Mouse (Mus musculus): ENCODE measurements around the gene Catsper3. TPM values are rescaled to one million over a fixed set of nuclear protein-coding genes. Genes with fewer than 3 reads are reported as not detected.

Gene Catsper3
- polyA plus RNA-seq, 1 experiment = 0.51 TPM

GRCm38 (mm10) chr13:55774352-55774751 is 10.0 kb upstream of the Catsper3 start:
- 85% methylated on average over 7 of the region's 7 CpGs for WGBS

GRCm38 (mm10) chr13:55775056-55775455 is 9.3 kb upstream of the Catsper3 start:
- no peak for TF ChIP-seq CTCF (IDR thresholded peaks at IDR 0.05; ENCODE audit: borderline replicate concordance, insufficient read depth, low read depth, low read length)
- no peak for TF ChIP-seq POLR2A (IDR thresholded peaks at IDR 0.05; ENCODE audit: borderline replicate concordance, insufficient read depth, low read length)
- DNase-seq = no peak
- Histone ChIP-seq H3K27me3 (ENCODE audit: control insufficient read depth, insufficient read depth, low read length) (no peaks in the 10 kb centered on the region), H3K4me3 (replicated peaks; ENCODE audit: insufficient read depth, low read depth, low read length) (no peak overlapping the region), H3K4me1 (ENCODE audit: control insufficient read depth, insufficient read depth, low read length) (no peaks in the 10 kb centered on the region), H3K27ac (ENCODE audit: insufficient read depth, low read length) (no peak overlapping the region)
- WGBS = 75% methylated on average over 11 of the region's 11 CpGs

More at GRCm38 (mm10) chr13:55774352-55774751, 10.0 kb upstream of the Catsper3 start:
- H3K27me3 ChIP-seq (ENCODE audit: control insufficient read depth, insufficient read depth, low read length) = no peaks in the 10 kb centered on the region
- DNase-seq = no peak
- H3K27ac ChIP-seq (ENCODE audit: insufficient read depth, low read length) = no peak overlapping the region
- TF ChIP-seq POLR2A (IDR thresholded peaks at IDR 0.05; ENCODE audit: borderline replicate concordance, insufficient read depth, low read length) (no peak), CTCF (IDR thresholded peaks at IDR 0.05; ENCODE audit: borderline replicate concordance, insufficient read depth, low read depth, low read length) (no peak)
- H3K4me3 ChIP-seq (replicated peaks; ENCODE audit: insufficient read depth, low read depth, low read length) = no peak overlapping the region
- H3K4me1 ChIP-seq (ENCODE audit: control insufficient read depth, insufficient read depth, low read length) = no peaks in the 10 kb centered on the region

DNA sequence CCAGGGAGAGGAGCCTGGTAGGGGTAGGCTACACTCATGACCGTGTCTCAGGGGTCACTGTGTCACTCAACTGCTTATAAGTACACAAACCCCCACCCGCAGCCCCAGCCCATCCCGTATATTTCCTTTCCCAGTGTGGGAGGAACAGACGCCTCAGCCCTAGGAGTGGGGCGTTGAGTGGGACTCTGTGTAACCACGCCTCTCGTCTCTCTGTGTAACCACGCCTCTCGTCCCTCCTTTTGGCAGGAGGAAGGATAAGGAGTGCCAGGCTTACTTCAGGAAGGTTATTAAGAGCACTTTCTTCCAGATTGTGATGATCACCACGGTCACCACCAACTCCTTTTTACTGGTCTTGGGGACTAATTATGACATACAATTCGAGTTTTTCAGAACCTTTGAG is 1.8 kb downstream of the Catsper3 start:
- no peak for DNase-seq
- Histone ChIP-seq H3K4me3 (replicated peaks; ENCODE audit: insufficient read depth, low read depth, low read length) (no peak overlapping the region), H3K27ac (ENCODE audit: insufficient read depth, low read length) (no peak overlapping the region), H3K4me1 (ENCODE audit: control insufficient read depth, insufficient read depth, low read length) (no peaks in the 10 kb centered on the region; the same call in 1 of the 2 replicates), H3K27me3 (ENCODE audit: control insufficient read depth, insufficient read depth, low read length) (no peaks in the 10 kb centered on the region; the same call in 1 of the 2 replicates)
- TF ChIP-seq CTCF (IDR thresholded peaks at IDR 0.05; ENCODE audit: borderline replicate concordance, insufficient read depth, low read depth, low read length) (no peak), POLR2A (IDR thresholded peaks at IDR 0.05; ENCODE audit: borderline replicate concordance, insufficient read depth, low read length) (no peak)
- 59% methylated on average over 11 of the region's 11 CpGs for WGBS

DNA sequence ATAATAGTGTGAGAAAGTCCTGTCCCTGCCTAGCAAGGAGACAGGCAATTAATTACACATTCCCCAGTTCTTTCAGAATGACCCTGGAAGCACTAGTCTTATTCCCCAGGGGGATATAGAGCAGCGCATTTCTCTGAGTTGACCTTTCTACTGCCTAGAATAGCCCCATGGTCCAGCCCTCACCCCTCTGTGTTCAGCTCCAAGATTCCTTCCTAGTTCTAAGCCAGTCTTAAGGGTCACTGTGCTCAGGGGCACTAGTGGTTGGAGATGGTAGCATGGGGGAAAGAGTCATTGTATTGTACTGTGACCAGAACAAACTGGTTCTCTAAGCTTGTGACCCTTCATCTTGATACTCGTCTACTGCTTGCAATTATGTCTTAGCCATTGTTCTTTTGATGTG is 16.9 kb downstream of the Catsper3 start:
- H3K4me3 ChIP-seq (replicated peaks; ENCODE audit: insufficient read depth, low read depth, low read length) = no peak overlapping the region
- 60% methylated on average over 2 of the region's 2 CpGs for WGBS
- H3K27ac ChIP-seq (ENCODE audit: insufficient read depth, low read length) = no peak overlapping the region
- H3K27me3 ChIP-seq (ENCODE audit: control insufficient read depth, insufficient read depth, low read length) = no peaks in the 10 kb centered on the region
- no peaks in the 10 kb centered on the region for H3K4me1 ChIP-seq (ENCODE audit: control insufficient read depth, insufficient read depth, low read length)
- DNase-seq = no peak
- TF ChIP-seq POLR2A (IDR thresholded peaks at IDR 0.05; ENCODE audit: borderline replicate concordance, insufficient read depth, low read length) = no peak
- TF ChIP-seq CTCF (IDR thresholded peaks at IDR 0.05; ENCODE audit: borderline replicate concordance, insufficient read depth, low read depth, low read length) = no peak

GRCm38 (mm10) chr13:55803973-55804372 is 19.6 kb downstream of the Catsper3 start:
- TF ChIP-seq POLR2A (IDR thresholded peaks at IDR 0.05; ENCODE audit: borderline replicate concordance, insufficient read depth, low read length) = no peak
- no peak for TF ChIP-seq CTCF (IDR thresholded peaks at IDR 0.05; ENCODE audit: borderline replicate concordance, insufficient read depth, low read depth, low read length)
- Histone ChIP-seq H3K27ac (ENCODE audit: insufficient read depth, low read length) (no peak overlapping the region), H3K27me3 (ENCODE audit: control insufficient read depth, insufficient read depth, low read length) (no peaks in the 10 kb centered on the region), H3K4me1 (ENCODE audit: control insufficient read depth, insufficient read depth, low read length) (no peaks in the 10 kb centered on the region), H3K4me3 (replicated peaks; ENCODE audit: insufficient read depth, low read depth, low read length) (no peak overlapping the region)
- 94% methylated on average over 1 of the region's 1 CpGs for WGBS
- no peak for DNase-seq

DNA sequence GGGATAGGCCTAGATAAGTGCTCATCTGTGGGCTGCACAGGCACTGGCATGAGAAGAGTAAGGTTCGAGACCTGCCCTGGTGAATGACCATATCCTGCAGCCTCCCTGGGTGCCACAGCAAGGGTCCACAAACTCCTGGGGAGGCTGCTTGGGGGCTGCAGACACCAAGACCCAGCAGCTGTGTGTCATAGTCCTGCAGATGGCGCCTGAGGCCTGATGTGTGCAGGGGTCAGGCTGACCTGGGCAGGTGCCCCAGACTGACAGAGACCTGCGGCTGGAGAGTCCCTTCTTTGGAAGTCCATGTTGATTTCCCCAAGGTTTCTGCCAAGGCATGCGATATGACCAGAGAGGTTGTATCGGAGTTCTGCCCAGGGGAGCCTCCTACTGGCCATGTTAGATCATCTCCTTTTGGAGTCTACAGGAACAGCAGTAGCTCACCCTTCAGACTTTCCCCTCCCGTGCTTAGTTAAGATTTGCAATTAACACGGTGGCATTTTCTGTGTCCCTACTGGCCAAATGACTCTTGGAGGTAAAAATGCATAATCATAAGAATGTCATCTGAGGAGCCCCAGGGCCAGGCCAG is 24.8 kb downstream of the Catsper3 start:
- Histone ChIP-seq H3K4me1 (ENCODE audit: control insufficient read depth, insufficient read depth, low read length) (no peaks in the 10 kb centered on the region; the same call in 1 of the 2 replicates), H3K27me3 (ENCODE audit: control insufficient read depth, insufficient read depth, low read length) (no peaks in the 10 kb centered on the region), H3K4me3 (replicated peaks; ENCODE audit: insufficient read depth, low read depth, low read length) (no peak overlapping the region), H3K27ac (ENCODE audit: insufficient read depth, low read length) (no peak overlapping the region)
- TF ChIP-seq CTCF (IDR thresholded peaks at IDR 0.05; ENCODE audit: borderline replicate concordance, insufficient read depth, low read depth, low read length) (no peak), POLR2A (IDR thresholded peaks at IDR 0.05; ENCODE audit: borderline replicate concordance, insufficient read depth, low read length) (no peak)
- no peak for DNase-seq
- WGBS = 86% methylated on average over 7 of the region's 7 CpGs

DNA sequence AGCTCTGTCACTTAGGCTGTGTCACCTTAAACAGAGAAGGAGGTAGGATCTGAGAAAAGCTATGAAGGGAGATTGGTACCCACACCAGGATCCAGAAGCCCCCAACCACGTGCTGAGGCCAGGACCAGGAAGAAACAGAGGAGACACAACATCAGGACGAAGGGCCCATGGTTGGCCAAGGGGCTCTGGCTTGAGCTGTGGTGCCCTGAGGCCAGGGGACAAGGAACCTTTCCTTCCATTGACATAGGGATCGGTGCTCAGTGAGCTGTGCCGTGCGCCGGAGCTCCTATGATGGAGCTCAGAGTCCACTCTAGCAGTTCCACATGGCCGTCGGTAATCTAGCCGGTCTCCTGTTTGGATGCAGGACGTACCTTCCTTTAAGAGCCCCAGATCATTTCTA is 25.3 kb downstream of the Catsper3 start:
- WGBS = 93% methylated on average over 10 of the region's 10 CpGs
- no peak overlapping the region for H3K4me3 ChIP-seq (replicated peaks; ENCODE audit: insufficient read depth, low read depth, low read length)
- H3K4me1 ChIP-seq (ENCODE audit: control insufficient read depth, insufficient read depth, low read length) = no peaks in the 10 kb centered on the region; the same call in 1 of the 2 replicates
- no peaks in the 10 kb centered on the region for H3K27me3 ChIP-seq (ENCODE audit: control insufficient read depth, insufficient read depth, low read length)
- DNase-seq = no peak
- TF ChIP-seq POLR2A (IDR thresholded peaks at IDR 0.05; ENCODE audit: borderline replicate concordance, insufficient read depth, low read length) (no peak), CTCF (IDR thresholded peaks at IDR 0.05; ENCODE audit: borderline replicate concordance, insufficient read depth, low read depth, low read length) (no peak)
- no peak overlapping the region for H3K27ac ChIP-seq (ENCODE audit: insufficient read depth, low read length)

DNA sequence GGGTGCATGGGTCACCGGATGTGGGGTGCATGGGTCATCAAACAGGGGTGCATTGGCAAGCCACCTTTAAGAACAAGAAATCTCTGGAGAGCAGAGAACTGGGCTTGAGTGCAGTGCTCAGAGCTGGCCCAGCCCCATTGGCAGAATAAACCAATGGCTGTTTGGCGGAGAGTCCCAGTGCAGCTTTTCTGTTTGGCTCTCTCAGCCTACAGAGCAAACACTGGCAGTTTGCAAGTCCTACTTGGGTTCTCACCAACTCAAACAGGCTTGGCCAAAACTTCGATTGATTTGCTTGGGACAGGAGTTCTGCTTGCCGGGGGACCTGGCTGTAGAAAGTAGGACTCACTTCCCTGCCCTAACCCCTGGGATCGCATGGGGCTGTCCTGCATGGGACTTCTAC is 26.6 kb downstream of the Catsper3 start:
- DNase-seq = no peak
- Histone ChIP-seq H3K27ac (ENCODE audit: insufficient read depth, low read length) (no peak overlapping the region), H3K4me3 (replicated peaks; ENCODE audit: insufficient read depth, low read depth, low read length) (no peak overlapping the region), H3K27me3 (ENCODE audit: control insufficient read depth, insufficient read depth, low read length) (no peaks in the 10 kb centered on the region; the same call in 1 of the 2 replicates), H3K4me1 (ENCODE audit: control insufficient read depth, insufficient read depth, low read length) (no peaks in the 10 kb centered on the region; the same call in 1 of the 2 replicates)
- 40% methylated on average over 5 of the region's 5 CpGs for WGBS
- TF ChIP-seq CTCF (IDR thresholded peaks at IDR 0.05; ENCODE audit: borderline replicate concordance, insufficient read depth, low read depth, low read length) = no peak
- no peak for TF ChIP-seq POLR2A (IDR thresholded peaks at IDR 0.05; ENCODE audit: borderline replicate concordance, insufficient read depth, low read length)
